Mouse (Mus musculus) bone marrow macrophage, adult 2 months (primary cell): ENCODE data around the gene Ell2.

Experiments
- CTCF ChIP-seq: IDR thresholded peaks from 2 replicates; pipeline ENCODE4 v1.5.1; 2012; ENCODE audit warnings: low read depth, mild to moderate bottlenecking, low read length, moderate library complexity
- POLR2A ChIP-seq: IDR thresholded peaks from 2 replicates; pipeline ENCODE4 v1.6.1; 2012; ENCODE audit warnings: mild to moderate bottlenecking, low read depth, low read length, borderline replicate concordance

DNA sequence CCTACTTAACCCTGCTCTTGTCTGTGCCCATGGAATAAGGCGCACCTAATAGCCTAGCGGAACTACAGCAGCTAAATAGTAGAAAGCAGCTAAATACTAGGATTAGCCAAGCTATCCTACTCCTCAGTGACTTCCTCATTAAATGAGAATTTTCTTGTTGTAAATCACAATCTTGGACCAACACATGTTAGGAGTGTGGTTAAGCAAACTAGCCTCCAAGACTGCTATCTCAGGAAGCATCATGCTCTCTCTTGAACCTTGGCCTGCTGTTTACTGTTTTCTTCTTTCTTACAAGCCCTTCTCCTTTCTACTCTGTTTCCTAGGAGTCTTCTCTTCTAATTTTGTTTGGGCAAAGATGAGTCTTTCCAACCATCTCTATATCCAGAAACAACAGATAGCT, 110.6 kb downstream of the Ell2 start:
- TF ChIP-seq CTCF (no peak), POLR2A (no peak)
